Mouse (Mus musculus): ENCODE data around the gene Sipa1l1. TPM values are rescaled to one million over a fixed set of nuclear protein-coding genes. Genes with fewer than 3 reads are reported as not detected.
"Not testable (repeated sequence)": the region's sequence is repeated elsewhere in the genome, so short reads cannot be mapped to it uniquely, and the experiment has no call there.

The Sipa1l1 gene
- total RNA-seq, 2 experiments from 2014 or later: 8.7 to 10.3 TPM

DNA sequence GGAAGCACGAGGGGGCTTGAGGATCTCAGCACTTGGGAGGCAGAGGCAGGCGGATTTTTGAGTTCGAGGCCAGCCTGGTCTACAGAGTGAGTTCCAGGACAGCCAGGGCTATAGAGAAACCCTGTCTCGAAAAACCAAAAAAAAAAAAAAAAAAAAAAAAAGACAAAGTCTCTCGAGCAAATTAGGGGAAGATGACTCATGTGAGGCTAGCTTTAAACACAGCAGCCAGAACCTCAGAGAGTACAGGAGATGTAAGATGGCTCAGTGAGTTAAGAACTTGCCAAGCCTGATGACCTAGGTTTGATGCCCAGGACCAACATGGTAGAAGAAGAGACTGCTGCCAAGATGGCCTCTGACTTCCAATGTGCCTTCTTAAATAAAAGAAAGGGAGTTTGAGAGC lies 311.3 kb downstream of the Sipa1l1 start:
- intact Hi-C loops (cut with DNase I); DNase-seq (ENCODE audit: low spot score): not testable (repeated sequence)

DNA sequence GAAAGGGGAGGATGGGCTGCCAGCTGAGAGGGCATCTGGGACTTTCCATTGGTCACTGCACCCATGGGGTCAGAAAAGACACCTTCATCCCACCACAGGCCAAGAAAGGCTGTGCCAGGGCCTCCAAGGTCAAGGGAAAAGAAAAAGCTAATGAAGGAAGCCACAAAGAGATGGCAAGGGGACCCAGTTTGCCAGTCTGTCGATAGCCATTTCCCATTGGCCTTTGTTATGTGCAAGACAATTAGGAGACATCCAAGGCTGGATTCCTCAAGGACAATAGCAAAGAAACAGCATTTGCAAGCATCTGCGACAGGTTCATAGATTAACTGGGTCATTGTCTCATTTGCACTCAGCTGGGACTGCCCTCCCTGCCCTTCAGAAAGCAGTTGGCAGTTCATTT lies 316.3 kb downstream of the Sipa1l1 start:
- DNase-seq (ENCODE audit: low spot score): no peak
- intact Hi-C loops (cut with DNase I): no loop called here

DNA sequence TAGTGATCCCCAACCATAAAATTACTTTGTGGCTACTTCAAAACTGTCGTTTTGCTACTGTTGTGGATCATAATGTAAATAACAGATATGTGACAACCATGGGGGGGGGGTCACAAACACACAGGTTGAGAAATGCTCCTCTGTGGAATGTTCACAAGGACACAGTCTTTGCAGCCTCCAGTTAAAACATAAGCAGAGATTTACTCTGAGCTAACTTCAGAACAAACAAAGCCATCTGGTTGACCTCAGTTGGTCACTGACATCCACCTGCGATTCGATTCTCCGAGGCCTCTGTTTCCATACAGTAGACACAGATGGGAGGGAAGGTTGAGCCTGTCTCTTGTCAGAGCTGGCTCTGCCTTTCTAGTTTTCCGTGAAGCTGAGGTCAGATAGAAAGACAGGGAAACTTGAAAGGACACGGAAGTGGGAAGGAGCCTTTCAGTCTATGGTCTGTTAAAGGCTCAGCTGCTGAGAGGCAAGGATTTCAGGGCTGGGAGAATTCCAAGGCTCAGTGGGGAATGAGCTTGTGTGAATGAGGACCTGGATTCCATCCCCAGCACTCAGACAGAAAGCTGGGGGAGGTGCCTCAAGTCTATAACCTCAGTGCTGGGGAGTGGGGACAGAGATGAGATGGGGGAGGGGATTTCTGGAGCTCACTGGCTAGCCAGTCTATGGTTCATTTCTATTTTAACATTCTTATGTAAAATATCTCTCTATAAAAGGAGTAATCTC lies 317.9 kb downstream of the Sipa1l1 start:
- intact Hi-C loops (cut with DNase I): no loop called here
- no peak for DNase-seq (ENCODE audit: low spot score)

DNA sequence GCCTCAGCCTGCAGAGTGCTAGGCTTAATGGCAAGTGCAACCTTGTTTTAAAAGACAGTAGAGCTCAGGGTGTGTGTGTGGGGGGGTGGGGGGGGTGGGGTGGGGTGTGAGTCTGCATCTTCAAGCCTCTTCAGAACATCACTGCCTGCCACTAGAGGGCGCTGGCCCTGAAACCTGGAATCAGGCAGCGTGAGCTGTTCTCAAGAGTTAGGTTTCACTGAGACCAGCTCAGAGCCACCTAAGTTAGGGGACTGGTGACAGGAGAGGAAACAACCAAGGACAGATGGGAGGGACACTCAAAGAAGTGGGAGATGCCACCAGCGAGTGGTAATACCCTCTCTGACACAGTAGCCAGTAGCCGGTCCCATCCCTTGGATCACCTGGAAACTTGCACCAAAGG lies 320.0 kb downstream of the Sipa1l1 start:
- intact Hi-C loops (cut with DNase I): no loop called here
- no peak for DNase-seq (ENCODE audit: low spot score)

DNA sequence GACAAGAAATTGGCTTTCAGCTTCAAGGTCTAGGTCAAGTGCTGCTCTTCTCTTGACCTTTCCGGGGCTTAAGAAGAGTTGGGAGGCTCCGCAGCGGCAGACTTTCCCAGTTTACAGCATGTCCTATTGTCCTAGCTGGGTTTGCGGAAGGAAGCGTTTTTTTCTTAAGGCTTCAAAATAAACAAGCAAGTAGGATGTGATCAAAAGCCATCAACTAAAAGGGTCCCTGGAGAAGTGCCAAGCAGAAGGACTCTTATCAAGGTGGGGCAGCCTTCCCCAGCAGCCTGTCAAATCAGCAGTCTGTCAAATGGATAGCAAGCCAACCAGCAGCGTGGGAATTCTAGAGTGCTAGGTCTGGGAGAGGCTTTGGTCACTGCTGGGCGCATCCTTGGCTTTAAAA lies 320.5 kb downstream of the Sipa1l1 start:
- intact Hi-C loops (cut with DNase I): no loop called here
- no peak for DNase-seq (ENCODE audit: low spot score)

DNA sequence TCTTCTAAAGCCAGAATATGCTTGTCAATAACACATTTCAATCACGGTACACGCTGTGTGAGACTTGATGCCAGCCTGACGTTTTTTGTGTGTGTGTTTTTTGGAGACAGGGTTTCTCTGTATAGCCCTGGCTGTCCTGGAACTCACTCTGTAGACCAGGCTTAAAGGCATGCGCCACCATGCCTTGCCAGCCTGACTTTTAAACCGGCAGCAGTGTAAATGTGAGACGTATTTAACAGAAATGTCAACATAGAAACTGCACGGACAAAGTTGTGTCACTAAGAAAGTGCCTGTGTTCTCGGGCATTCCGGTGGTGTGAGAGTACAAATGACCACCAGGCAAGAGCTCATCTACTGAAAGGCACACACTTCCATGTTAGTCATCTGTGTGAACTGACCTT lies 323.3 kb downstream of the Sipa1l1 start:
- DNase-seq (ENCODE audit: low spot score): no peak
- intact Hi-C loops (cut with DNase I): no loop called here

DNA sequence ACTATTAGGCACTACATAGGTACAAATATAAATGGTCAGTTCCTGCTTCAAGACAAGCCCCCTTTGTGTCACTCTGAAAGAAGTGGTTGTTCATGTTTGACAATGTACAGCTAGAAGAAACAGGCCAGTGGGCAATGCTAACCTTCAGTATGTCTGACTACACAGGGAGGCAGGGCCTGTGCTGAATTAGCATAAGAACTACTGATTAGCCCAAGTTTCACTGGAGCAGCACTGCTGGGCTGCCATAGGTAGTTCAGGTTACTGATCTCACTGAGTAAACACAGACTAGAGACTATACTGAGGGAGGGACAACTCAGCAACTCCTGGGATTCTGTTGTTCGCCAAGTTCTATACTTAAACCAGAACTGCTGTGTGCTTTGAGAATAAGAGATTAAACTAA lies 324.1 kb downstream of the Sipa1l1 start:
- DNase-seq (ENCODE audit: low spot score); intact Hi-C loops (cut with DNase I): not testable (repeated sequence)

DNA sequence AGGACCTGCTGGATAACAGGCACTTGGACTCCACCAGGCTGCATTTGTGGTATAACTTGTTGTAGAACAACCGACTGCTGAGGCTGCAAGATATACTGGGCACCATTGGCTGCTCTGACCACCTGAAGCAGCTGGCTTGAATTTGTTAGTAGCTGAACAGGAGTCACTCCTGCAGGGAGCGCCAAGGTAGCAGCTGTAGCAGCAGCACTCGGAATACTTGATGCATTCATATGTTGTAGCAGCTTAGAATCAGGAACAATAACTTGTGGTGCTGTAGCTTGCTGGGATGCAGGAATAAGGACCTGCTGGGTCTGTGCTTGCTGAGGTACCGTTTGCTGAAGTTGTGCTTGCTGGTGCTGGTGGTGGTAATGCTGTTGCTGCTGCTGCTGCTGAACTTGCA lies 326.8 kb downstream of the Sipa1l1 start:
- DNase-seq (ENCODE audit: low spot score): no peak
- intact Hi-C loops (cut with DNase I): no loop called here

DNA sequence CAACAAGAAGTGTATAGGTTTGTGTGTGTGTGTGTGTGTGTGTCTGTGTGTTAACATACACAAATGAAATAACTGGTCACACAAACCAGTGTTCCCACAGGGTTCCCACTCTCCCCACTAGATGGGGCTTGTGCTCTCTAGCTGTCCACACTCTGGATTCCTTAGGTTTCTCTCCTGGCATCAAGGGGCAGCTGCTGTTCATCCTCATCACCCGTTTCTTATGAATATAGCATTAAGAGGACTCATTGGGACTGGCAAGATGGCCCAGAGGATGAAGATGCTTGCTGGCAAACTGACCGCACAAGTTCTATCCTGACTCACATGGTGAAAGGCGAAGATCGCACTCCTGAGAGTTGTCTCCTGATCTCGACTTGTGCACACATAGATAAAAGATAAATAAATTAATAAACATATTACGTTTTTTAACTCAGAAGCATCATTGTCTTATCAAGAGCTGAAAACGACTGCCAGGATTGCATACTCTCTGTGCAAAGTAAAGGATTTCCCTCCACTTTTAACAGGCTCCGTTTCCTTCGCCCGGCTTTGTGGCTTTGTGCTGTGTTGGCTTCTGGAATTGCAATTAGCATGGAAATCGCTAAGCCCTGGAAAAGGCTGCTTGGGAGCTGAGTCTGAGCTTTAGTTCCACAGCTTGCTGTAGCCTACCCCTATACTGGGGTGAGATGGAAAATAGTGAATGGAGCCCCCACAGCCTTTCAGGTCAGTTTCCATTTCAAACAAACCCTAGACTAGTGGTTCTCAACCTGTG lies 328.9 kb downstream of the Sipa1l1 start:
- peak; percentile 6 for DNase-seq (ENCODE audit: low spot score)
- intact Hi-C loops (cut with DNase I): loop anchor here (1.0 kb wide), 2 partner anchors 448 to 520 kb away; no protein-coding TSS in a partner anchor

DNA sequence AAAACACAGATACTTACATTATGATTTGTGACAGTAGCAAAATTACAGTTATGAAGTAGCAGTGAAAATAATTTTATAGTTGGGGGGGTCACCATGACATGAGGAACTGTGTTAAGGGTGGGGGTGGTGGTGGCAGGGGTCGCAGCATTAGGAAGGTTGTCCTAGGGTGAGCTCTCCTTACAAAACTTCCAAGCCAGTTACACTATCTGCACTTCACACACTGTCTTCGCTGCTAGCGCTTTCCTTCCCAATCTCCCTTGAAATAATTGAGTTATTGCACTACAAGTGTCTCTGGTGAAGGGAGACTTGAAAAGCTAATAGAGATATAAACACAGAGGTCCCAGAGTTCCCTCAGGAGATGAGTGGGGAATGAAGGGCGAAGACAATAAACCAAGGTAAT lies 329.6 kb downstream of the Sipa1l1 start:
- intact Hi-C loops (cut with DNase I): loop anchor here (1.0 kb wide), 2 partner anchors 448 to 520 kb away; no protein-coding TSS in a partner anchor
- no peak for DNase-seq (ENCODE audit: low spot score)

DNA sequence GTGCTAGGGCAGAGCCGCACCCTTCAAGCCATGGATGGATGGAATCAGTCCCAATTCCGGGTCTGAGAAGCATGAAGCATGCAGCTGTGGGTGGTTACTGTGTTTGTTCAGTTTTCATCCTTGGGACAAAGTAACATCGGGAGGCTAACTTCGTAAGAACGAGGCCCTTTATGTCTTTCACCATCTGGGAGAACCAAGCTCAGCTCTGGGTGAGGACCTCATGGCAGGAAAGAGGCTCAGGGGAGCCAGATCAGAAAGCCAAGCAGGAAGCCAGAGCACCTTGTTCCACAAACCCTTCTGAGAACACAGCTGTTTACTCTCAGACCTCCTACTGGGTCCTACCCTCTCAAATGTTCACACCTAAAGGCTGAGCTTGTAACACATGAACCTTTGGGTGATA lies 330.6 kb downstream of the Sipa1l1 start:
- no peak for DNase-seq (ENCODE audit: low spot score)
- intact Hi-C loops (cut with DNase I): loop anchor here (10.0 kb wide), 1 partner anchor 195 kb away; no protein-coding TSS in a partner anchor
